Mouse (Mus musculus): ENCODE measurements at regions not wholly inside any gene's neighbourhood (a gene's known extent, or its start where the extent isn't known, plus 50 kb on each side); places are given as distances from the start of the nearest gene placed in this dataset.

- ATAC-seq (ENCODE audit: low read depth), result no peak
- H3K9ac ChIP-seq (ENCODE audit: low read length), result no peak overlapping the region
- 85% methylated on average over 1 of the region's 1 CpGs for WGBS
- H3K4me2 ChIP-seq (ENCODE audit: low read depth, low read length), result no peak overlapping the region
- H3K36me3 ChIP-seq (ENCODE audit: control insufficient read depth, insufficient read depth, low read length), result no peaks in the 10 kb centered on the region
- no peak overlapping the region for H3K4me3 ChIP-seq (ENCODE audit: low read length)
- no peaks in the 10 kb centered on the region for H3K27me3 ChIP-seq (ENCODE audit: control insufficient read depth, insufficient read depth, low read depth, low read length)
- no peaks in the 10 kb centered on the region for H3K9me3 ChIP-seq (ENCODE audit: control insufficient read depth, low read length)
- H3K27ac ChIP-seq (ENCODE audit: low read length), result no peak overlapping the region
- no peaks in the 10 kb centered on the region for H3K4me1 ChIP-seq (replicated peaks; ENCODE audit: control insufficient read depth, insufficient read depth, low read length)
Measured at GRCm38 (mm10) chr3:72235322-72235721, 732.3 kb downstream of the Sis start.

- peak; percentile 34; the same call in 1 of the 2 replicates for ATAC-seq (ENCODE audit: low read depth)
- H3K4me3 ChIP-seq (ENCODE audit: low read length), result no peak overlapping the region
- no peak overlapping the region for H3K4me2 ChIP-seq (ENCODE audit: low read depth, low read length)
- H3K36me3 ChIP-seq (ENCODE audit: control insufficient read depth, insufficient read depth, low read length), result no peaks in the 10 kb centered on the region
- no peaks in the 10 kb centered on the region for H3K27me3 ChIP-seq (ENCODE audit: control insufficient read depth, insufficient read depth, low read depth, low read length)
- 33% methylated on average over 2 of the region's 2 CpGs for WGBS
- no peak overlapping the region for H3K9ac ChIP-seq (ENCODE audit: low read length)
- H3K9me3 ChIP-seq (ENCODE audit: control insufficient read depth, low read length), result no peaks in the 10 kb centered on the region
- no peaks in the 10 kb centered on the region for H3K4me1 ChIP-seq (replicated peaks; ENCODE audit: control insufficient read depth, insufficient read depth, low read length)
- no peak overlapping the region for H3K27ac ChIP-seq (ENCODE audit: low read length)
Measured at GRCm38 (mm10) chr3:72227818-72228217, 739.8 kb downstream of the Sis start.
